Mouse (Mus musculus): ENCODE results near the gene Bivm.

GRCm38 (mm10) chr1:44101448-44102225 lies 17.1 kb upstream of the Bivm start:
- 0 out of 2 replicates have a peak, but pooled peaks have one; percentile 9 for TF ChIP-seq CTCF (IDR thresholded peaks at IDR 0.05; ENCODE audit: low read depth)
- TF ChIP-seq EP300 (IDR thresholded peaks at IDR 0.05; ENCODE audit: low read depth): no peak
